Mouse (Mus musculus) testis, postnatal 14 days (tissue): ENCODE measurements around the gene Neurog1.

Experiments used
- DNase-seq: peaks from one replicate; pipeline ENCODE4 v3.0.0; 2021; ENCODE audit warnings: low spot score

The Neurog1 gene

GRCm38 (mm10) chr13:56258196-56259020, 6.4 kb upstream of the Neurog1 start:
- DNase-seq = no peak

GRCm38 (mm10) chr13:56257469-56258153, 5.6 kb upstream of the Neurog1 start:
- DNase-seq = no peak

GRCm38 (mm10) chr13:56256716-56257299, 4.8 kb upstream of the Neurog1 start:
- no peak for DNase-seq

GRCm38 (mm10) chr13:56253379-56253778, 1.4 kb upstream of the Neurog1 start:
- DNase-seq = no peak

- no peak for DNase-seq
Observed at GRCm38 (mm10) chr13:56252783-56253182, 820 bp upstream of the Neurog1 start.

GRCm38 (mm10) chr13:56251176-56251923, 613 bp downstream of the Neurog1 start:
- no peak for DNase-seq

- DNase-seq = no peak
Observed at GRCm38 (mm10) chr13:56250551-56251161, 1.3 kb downstream of the Neurog1 start.

- no peak for DNase-seq
Observed at GRCm38 (mm10) chr13:56249593-56250341, 2.2 kb downstream of the Neurog1 start.

GRCm38 (mm10) chr13:56243104-56243503, 8.9 kb downstream of the Neurog1 start:
- DNase-seq = no peak

- no peak for DNase-seq
Observed at GRCm38 (mm10) chr13:56240012-56240770, 11.8 kb downstream of the Neurog1 start.

- DNase-seq = no peak
Observed at GRCm38 (mm10) chr13:56237905-56238304, 14.1 kb downstream of the Neurog1 start.

- no peak for DNase-seq
Observed at GRCm38 (mm10) chr13:56236194-56236593, 15.8 kb downstream of the Neurog1 start.

- DNase-seq = no peak
Observed at GRCm38 (mm10) chr13:56228790-56229189, 23.2 kb downstream of the Neurog1 start.

GRCm38 (mm10) chr13:56226175-56226954, 25.6 kb downstream of the Neurog1 start:
- no peak for DNase-seq

GRCm38 (mm10) chr13:56223625-56224024, 28.3 kb downstream of the Neurog1 start:
- no peak for DNase-seq

- DNase-seq = no peak
Observed at GRCm38 (mm10) chr13:56222849-56223246, 29.1 kb downstream of the Neurog1 start.

GRCm38 (mm10) chr13:56221995-56222848, 29.7 kb downstream of the Neurog1 start:
- DNase-seq = no peak

GRCm38 (mm10) chr13:56221129-56221910, 30.6 kb downstream of the Neurog1 start:
- no peak for DNase-seq
